Mouse (Mus musculus): ENCODE data around the gene Cyp4f18.
"Not testable (repeated sequence)": the region's sequence is repeated elsewhere in the genome, so short reads cannot be mapped to it uniquely, and the experiment has no call there.

Cyp4f18 gene

DNA sequence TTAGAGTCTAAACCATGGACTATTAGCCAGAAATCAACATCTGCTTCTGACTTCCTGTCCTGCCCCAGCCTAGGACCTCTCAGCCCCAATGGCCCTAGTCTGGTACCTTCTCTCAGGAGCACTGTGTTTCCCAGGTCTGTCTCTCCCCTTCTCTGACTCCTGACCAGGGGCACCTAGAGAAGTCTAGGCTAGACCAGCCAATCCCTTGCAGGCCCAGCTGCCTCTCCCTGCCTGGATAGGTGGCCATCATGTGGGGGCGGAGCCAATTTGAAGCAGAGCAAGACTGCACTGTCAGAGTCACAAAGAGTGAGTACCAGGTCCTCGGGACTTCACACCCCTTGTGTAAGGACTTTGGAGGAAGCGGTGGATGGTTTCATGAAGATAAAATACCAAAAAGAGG is at the start of gene Cyp4f18:
Gene Cyp4f18 (minus strand): TSS at position 154 of the 400 bp plus-strand sequence.
- no peak for DNase-seq (ENCODE audit: low read depth, low spot score)

DNA sequence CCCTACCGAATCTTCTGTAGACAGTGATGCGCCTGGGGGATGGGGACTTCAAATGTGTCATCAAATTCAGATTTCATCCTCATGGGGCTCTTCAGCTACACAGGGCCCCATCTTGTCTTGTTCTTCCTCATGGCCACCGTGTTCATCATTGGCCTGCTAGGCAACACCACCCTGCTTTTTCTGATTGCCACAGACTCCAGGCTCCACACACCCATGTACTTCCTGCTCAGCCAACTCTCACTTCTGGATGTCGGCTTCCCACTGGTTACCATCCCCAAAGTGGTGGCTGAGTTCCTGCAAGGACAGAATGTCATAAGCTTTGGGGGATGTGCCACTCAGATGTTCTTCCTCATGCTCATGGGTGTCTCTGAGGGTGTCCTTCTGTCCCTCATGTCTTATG is 48.2 kb upstream of the Cyp4f18 start:
- DNase-seq (ENCODE audit: low read depth, low spot score): not testable (repeated sequence)

DNA sequence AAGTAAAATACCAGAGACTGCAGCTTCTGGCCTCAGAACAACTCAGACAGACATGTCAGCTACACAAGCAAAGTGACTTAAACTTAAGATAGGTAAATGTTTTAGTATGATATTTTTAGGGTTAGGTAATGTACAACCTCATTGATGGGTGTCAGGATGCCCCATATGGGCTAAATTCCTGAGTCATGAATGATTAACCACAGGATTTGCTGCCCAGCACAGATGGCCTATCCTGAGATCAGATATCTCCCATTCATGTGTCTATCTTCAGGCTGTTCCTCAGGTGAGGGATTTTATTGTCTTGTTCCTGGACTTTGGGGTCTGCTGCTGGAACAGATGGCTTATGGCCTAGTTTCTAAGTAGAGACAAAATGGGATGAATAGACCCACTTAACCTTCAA is 45.2 kb upstream of the Cyp4f18 start:
- DNase-seq (ENCODE audit: low read depth, low spot score): not testable (repeated sequence)

DNA sequence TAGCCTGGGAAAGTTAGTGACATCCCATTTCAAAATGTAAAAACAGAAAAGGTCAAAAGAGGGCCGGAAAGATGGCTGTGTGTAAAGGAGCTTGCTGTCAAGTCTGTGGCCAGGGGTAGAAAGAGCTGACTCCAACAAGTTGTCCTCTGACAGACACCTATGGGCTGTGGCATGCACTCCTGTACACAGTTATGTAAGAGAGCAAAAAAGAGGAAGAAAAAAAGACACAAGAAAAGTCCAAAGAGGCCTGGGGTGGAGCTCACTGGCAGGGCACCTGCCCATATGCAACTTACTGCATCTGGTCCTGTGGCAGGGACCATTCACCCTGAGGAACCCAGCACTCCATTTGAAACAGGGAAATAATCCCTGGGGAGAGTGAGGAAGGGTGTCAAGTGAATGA is 33.1 kb upstream of the Cyp4f18 start:
- no peak for DNase-seq (ENCODE audit: low read depth, low spot score)

DNA sequence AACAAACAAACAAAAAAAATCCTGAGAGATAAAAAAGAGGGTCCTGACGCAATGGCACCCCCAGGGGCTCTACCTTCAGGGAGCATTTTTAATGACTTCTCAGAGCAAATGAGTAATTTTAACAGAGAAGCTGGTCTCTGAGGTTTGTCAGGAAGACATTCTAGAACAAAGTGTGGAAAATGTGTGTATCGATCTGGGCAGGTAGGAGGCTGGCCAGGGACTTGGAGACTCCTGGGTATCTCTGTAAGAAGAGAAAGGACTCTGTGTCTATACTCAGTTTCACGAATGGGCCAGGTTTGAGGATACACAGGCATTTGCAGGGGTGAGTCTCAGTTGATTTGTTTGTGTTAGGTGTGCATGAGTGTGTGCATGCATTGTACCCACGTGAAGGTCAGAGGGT is 31.5 kb upstream of the Cyp4f18 start, which contains the start of gene Olfr372:
Gene Olfr372 (plus strand): TSS at position 301 of the 400 bp plus-strand sequence.
- not testable (repeated sequence) for DNase-seq (ENCODE audit: low read depth, low spot score)

DNA sequence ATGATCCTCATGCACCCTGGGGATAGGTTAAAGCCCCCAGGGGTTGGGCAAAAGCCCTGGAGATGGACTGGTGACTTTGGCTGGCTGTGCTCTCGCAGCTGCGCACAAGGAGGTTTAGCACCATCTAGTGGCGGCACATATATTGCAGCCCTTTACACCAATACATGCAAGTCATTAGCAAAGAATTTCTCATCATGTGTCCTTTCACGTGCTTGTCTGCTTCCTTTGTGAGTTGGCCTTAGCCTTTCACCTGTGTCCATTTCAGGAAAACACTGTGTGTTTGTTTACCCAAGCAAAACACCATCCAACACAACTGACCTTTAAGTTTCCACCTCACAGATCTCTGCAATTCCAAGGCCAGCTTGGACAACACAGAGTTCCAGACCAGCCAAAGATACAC is 23.5 kb upstream of the Cyp4f18 start:
- DNase-seq (ENCODE audit: low read depth, low spot score): not testable (repeated sequence)

DNA sequence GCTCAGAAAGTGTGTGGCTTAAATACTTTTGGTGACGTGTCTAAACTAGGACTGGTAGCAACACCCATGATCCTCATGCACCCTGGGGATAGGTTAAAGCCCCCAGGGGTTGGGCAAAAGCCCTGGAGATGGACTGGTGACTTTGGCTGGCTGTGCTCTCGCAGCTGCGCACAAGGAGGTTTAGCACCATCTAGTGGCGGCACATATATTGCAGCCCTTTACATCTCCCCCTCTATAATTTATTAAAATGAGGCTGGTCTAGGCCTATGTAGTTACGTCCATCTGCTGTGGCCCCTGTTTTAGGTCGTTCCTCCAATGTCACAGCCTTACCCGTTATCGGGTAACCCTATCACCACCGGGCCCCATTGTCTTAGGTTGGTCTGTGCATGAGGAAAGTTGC is 15.5 kb upstream of the Cyp4f18 start:
- not testable (repeated sequence) for DNase-seq (ENCODE audit: low read depth, low spot score)

DNA sequence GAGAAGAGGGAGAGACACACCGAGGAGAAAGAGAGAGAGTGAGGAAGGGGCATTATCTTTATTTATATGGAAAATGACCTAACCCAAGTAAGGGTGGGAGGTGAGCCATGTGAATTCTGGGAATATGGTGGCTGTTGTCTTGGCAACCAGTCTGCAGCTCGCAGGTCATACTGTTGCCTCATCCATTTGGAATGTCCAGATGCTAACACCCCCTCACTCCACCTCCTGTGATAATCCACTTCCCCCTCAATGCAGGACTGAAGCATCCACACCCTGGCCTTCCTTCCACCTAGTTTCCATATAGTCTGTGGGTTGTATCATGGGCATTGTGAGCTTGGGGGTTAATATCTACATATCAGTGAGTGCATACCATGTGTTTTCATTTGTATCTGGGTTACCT is 10.4 kb upstream of the Cyp4f18 start:
- DNase-seq (ENCODE audit: low read depth, low spot score): no peak

DNA sequence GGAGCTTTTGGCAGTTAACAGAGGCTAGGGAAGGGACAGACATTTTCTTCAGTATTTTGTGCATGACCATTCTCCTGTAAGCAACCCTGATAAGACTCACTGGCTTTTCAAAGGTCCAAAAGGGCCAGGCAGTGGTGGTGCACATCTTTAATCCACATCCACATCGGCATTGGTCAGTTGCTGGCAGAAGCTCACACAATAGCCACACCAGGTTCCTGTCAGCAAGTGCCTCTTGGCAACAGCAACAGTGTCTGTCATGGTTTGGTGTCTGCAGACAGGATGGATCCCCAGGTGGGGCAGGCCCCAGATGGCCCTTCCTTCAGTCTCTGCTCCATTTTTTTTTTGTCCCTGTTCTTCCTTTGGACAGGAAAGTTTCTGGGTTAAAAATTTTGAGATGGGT is 9.6 kb upstream of the Cyp4f18 start:
- DNase-seq (ENCODE audit: low read depth, low spot score): not testable (repeated sequence)

DNA sequence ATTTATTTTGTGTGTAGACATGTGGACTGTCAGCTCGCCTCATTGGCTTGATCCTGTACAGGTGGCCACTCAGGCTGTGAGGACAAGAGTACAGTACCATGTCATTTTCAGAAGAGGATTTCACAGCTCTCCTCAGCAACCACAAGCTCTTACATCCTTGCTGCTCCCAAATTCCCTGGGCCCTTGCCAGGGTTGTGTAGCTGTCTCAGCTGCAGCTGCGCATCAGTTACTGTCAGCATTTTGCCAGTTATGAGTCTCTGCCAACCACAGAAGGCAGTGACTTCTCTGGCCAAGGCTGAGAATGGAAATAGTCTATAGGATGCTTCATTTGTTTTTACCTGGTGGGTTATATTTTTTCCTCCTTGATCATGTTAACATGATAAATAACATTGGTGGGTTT is 8.7 kb upstream of the Cyp4f18 start:
- no peak for DNase-seq (ENCODE audit: low read depth, low spot score)

DNA sequence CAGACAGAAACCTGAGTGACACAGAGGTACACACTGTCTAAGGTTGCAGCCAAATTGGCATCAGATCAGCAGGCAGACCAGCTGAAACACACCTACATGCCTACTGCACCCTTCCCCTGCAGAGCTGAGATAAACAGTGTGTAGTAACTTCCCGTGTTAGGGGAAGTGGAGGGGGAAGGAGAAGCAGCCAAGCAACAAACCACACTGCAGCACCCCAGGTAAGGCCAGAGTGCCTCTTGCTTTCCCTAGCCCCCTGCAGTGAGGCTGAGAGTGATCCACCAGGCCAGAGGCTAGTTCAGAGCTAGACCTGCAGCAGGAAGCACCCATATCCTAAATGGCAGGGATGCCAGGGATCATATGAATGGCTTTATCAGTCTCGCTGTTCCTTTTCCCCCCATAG is 7.9 kb upstream of the Cyp4f18 start:
- not testable (repeated sequence) for DNase-seq (ENCODE audit: low read depth, low spot score)

DNA sequence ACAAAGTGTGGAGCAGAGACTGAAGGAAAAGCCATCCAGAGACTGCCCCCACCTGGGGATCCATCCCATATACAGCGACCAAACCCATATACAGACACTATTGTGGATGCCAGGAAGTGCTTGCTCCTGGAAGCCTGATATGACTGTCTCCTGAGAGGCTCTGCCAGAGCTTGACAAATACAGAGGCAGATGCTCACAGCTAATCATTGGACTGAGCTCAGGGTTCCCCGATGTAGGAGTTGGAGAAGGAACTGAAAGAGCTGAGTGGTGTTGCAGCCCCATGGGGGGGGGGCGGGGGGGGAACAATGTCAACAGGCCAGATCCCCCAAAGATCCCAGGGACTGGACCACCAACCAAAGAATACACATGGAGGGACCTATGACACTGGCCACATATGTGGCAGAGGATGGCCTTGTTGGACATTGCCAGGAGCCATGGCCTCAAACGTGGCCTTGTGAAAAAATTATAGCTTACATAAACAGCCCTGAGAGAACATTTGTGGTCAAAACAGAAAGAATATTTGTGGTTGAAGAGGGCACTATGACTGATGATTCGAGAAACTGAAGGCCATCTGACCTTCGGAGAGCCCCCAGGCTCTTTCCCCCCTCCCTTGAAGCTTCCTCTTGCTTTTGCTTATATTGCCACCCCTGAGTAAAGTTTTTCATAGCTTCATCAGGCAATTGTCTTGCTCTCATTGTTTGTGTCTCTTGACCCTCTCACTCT is 4.2 kb upstream of the Cyp4f18 start:
- not testable (repeated sequence) for DNase-seq (ENCODE audit: low read depth, low spot score)

DNA sequence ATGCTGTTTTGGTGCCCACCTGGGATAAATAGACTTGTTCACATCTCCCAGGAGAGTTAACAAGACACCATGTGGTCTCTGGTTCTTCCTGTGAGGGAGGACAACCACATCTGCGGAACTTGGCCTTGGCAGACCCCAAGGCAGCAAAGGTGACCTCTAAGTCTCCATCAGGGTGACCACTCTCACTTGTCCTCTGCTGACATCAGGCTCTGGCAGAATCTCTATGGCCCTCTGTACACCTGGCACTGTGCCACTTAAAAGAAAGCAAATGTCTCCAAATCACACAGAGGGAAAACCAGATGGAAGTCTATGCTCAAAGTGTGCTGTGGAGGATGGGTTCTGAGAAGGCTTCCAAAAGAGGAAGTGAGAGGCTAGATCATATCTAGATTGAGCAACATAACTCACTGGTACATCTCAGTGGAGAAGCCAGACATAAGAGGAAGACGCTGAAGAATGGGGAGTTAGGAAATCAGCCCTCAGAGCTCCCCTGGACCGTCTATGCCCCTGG is 1.2 kb downstream of the Cyp4f18 start:
- no peak for DNase-seq (ENCODE audit: low read depth, low spot score)

DNA sequence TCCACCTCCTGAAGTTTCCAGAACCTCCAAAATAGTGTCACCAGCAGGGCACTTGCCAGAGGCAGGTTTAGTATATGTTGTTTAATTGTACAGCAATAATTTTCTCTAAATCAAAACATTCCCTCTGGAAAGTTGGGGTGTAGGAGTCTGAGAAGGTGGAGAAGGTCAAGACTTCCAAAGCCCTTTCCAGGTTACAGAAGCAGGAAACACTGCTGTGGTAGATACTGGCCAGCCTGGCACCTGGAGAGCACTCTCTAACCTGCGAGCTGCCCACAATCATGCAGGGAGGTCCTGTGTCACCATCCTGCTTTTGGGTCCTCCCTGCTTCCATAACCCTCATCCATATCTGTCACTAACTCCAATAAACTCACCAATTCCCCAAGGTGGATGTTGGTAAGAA is 2.7 kb downstream of the Cyp4f18 start:
- no peak for DNase-seq (ENCODE audit: low read depth, low spot score)

DNA sequence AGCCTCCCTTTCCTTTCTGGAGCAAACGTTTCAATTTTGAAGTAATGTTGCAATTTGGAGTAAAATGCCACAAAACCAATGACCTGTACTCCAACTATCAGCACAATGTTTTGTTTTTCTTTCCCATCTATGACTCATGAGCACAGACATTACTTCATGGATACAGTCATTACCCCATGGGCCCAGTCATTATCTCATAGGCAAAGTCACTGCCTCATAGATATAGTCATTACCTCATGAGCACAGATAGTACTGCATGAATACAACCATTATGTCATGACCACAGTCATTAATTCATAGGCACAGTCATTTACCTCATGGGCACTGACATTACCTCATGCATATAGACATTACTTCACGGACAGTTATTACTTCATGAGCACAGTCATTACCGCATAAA is 3.5 kb downstream of the Cyp4f18 start:
- DNase-seq (ENCODE audit: low read depth, low spot score): no peak

DNA sequence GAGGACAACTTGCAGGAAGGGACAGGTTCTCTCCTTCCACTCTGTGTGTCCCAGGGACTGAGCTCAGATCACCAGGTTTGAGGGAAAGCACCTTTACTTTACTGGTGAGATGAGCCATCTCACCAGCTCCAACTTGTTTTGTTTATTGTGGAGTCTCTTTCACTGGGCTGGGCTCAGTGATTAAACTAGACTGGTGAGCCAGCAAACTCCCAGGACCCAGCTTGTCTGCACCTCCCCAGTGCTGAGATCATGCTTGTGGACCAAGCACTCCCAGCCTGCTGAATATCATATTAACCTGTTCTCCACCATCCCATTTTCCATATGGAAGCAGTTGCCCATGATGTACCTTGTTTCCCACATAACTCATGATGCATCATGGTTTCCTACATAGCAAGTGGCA is 6.5 kb downstream of the Cyp4f18 start:
- no peak for DNase-seq (ENCODE audit: low read depth, low spot score)

DNA sequence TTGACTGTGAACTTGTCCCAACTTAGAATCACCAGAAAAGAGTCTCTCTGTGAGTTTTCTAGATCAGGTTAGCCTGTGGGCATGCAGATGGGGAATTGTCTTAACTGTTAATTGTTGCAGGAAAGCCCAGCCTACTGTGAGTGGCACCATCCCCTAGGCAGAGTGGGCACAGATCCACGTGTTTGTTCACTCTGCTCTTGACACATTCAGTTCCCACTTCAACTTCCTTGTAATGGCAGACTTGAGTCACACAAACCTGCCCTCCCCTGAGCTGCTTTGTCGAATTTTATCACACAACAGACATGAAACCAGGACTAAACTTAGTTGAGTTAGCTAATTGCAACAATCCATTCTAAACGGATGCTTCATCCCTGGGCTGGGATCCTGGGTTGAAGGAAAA is 9.2 kb downstream of the Cyp4f18 start:
- DNase-seq (ENCODE audit: low read depth, low spot score): no peak

DNA sequence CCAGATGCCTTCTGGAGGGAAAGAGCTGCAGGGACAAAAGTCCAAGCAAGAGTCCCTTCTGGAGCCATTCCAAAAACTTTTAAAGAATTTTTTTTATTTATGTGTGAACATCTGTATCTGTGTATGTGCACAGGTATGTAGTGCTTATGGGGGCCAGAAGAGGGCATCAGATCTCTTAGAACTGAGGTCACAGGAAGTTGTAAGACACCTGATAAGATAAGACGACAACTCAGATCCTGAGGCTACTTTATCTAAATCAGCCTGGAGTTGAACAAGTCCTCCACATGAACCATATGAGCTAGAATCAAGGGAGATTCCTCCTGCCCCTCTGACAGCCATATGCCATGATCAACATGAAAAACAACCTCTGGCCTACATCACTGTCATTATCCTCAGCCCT is 10.0 kb downstream of the Cyp4f18 start:
- no peak for DNase-seq (ENCODE audit: low read depth, low spot score)

DNA sequence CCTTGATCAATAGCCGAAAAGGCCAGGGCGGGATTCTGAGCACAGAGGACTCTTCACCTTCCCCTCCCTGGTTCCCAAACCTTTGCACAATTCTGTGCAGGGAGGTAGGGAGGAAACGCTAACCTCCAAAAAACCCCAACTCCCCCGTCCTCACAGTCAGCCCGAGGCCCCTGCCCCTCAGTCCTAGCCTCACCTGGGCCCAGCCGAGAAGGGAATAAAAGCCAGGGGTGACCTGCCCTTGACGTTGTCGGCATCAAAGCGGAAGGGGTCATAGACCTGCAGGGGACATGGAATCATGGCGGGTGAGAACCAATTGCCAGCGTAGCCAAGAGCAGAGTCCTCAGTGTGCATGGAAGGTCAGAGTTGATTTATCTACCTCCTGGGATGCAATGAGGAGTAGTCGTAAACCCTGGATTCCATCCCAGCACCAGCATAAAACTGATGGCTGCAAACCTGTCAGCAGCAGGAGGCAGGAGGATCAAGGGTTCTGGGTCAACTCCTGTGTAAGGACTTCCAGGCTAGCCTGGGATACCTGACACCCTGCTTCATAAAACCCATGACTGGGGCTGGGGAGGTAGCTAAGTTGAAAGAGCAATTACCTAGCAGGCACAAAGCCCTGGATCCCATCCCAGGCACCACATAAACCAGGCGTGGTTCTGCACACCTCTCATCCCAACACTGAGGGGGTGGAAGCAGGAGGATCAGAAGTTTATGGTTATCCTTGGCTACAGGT is 20.4 kb downstream of the Cyp4f18 start:
- no peak for DNase-seq (ENCODE audit: low read depth, low spot score)

DNA sequence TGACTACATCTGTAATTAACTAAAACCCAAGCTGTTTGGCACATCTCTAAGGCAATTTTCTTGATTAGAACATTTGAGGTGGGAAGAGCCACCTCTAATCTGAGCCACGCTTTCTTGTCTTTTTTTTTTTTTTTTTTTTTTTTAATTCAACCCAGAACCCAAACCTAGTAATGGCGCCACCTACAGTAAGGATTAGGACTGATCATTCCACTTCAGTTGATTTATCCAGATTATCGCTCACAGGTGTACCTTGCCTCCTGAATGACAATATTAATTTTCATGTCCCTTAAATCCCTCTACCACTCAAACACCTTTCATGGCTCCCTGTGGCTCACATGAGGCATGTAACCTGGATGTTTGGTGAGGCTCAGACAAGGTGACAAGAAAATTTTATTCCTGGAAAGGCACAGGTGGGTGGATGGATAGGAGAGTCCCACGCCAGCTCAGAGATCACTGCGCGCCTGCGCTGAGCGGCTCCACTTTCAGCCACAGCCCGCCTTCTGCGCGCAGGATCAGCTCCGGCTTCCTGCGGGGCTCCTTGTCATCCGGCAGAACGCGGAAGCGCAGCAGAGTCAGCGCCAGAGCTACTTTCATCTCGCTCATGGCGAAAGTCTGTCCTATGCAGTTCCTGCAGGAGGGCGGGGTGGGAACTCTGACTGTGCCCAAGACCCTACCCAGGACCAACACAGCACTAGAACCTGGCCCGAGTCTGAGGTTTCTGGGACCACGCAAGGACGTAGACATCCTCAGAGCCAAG is 21.1 kb downstream of the Cyp4f18 start:
- DNase-seq (ENCODE audit: low read depth, low spot score): peak; percentile 26

DNA sequence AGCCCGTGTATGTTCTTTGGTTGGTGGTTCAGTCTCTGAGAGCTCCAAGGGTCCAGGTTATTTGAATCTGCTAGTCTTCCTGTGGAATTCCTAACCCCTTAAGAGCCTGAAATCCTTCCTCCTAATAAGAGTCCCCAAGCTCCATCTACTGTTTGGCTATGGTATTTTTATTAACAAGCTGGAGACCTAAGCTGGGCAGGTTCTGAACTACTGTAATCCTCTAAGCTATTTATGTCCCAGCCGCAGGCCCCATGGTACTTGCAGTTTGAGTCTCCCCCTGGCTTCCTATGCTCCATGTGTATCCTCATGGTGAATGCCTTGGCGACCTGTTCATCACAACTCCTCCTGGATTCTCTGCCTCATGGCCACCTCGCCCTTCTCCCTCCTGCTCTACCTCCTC is 24.8 kb downstream of the Cyp4f18 start:
- no peak for DNase-seq (ENCODE audit: low read depth, low spot score)

DNA sequence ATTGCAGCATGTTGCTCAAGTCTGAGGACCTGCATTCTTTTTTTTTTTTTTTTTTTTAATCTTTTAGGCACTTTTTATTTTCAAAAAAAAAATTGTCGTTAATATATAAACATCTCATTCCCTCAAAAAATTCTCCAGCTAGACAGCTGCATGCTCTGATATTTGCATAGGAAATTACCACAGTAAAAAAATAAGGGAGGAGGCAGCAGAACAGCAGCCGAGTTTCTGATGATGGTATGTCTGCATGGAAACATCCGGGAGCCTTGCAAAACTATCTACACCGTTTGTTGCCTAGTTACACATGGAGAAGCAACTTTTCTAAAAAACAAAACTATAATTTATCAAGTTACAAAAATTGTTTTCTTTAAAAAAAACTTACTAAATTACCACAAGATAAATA is 28.0 kb downstream of the Cyp4f18 start:
- no peak for DNase-seq (ENCODE audit: low read depth, low spot score)

All from embryo, embryonic 11.5 days (tissue).